In the genomic region with DNA sequence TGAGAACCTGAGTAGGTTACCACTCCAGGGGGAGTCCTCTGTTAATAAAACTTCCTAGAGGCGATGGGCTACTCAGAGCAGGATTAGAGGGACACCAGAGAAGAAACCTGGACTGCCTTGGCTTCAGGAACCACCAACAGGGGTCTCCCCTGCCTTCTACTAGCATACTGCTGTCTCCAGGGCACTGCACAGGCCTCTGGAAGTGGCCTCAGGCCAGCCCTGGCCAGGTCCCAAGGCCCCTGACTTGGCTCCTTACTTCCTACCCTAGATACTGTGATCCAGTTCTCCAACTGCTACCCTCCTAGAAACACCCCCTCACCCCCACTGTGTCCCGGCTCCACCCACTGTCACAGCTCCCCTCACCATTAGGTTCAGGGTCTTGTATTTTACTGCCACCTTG, we compare ENCODE assay signal across 9 mouse cellular contexts. TPM values are rescaled to one million over a fixed set of nuclear protein-coding genes. Genes with fewer than 3 reads are reported as not detected.
DNase-seq lines count a peak whose midpoint lies in the region; ATAC-seq and TF ChIP-seq lines count a peak whose summit lies in the region.
"Had no signal": no experiment of that assay in that cellular context is flagged by ENCODE, and none has a peak within 500 bp of the region (broad histone marks: within the 10 kb centered on the region; RNA-seq: fewer than 3 reads in every experiment).

No protein-coding gene starts in this region.

- no peaks in the 10 kb centered on the region for H3K27me3 ChIP-seq in stomach, embryonic 16.5 days (ENCODE audit: control insufficient read depth, insufficient read depth, low read length)
- H3K27me3 ChIP-seq: neural tube, embryonic 12.5 days had no signal

- WGBS in stomach, embryonic 16.5 days = 85% methylated on average over 2 of the region's 2 CpGs

- H3K4me1 ChIP-seq in stomach, embryonic 16.5 days (ENCODE audit: control insufficient read depth, insufficient read depth, low read length) = peaks cover 2% of the 10 kb centered on the region; the same call in 1 of the 2 replicates

- ATAC-seq in stomach, embryonic 16.5 days (ENCODE audit: insufficient read depth, low FRiP score) = 0 out of 2 replicates have a peak, but pooled peaks have one; percentile 14

- H3K4me3 ChIP-seq in gastrocnemius, adult 2 months = no peak overlapping the region
- H3K4me3 ChIP-seq in stomach, embryonic 16.5 days (replicated peaks; ENCODE audit: low read length) = no peak overlapping the region
- H3K4me3 ChIP-seq: neural tube, embryonic 12.5 days had no signal

- DNase-seq in gastrocnemius, adult 2 months = peak; percentile 67
- DNase-seq in gastrocnemius, postnatal 25 days = no peak
- peak; percentile 53 for DNase-seq in right cerebral cortex, adult 18-20 months
- DNase-seq in right cerebral cortex, postnatal 14 days = no peak
- DNase-seq in heart, postnatal 4 days = peak; percentile 90
- no peak for DNase-seq in embryo, embryonic 10.5 days (ENCODE audit: low spot score)
- DNase-seq in spleen, adult 18-20 months = no peak

- intact Hi-C loops in gastrocnemius, adult 2 months (cut with DNase I) = no loop called here

- no peaks in the 10 kb centered on the region for H3K9me3 ChIP-seq in stomach, embryonic 16.5 days (replicated peaks; ENCODE audit: control insufficient read depth, low read length)
- H3K9me3 ChIP-seq: neural tube, embryonic 12.5 days had no signal

- peak; percentile 36 for TF ChIP-seq CTCF in gastrocnemius, adult 2 months (IDR thresholded peaks at IDR 0.05)

- peaks cover 17% of the 10 kb centered on the region; the same call in 1 of the 2 replicates for H3K36me3 ChIP-seq in stomach, embryonic 16.5 days (ENCODE audit: control insufficient read depth, insufficient read depth, low read length)

- no peak overlapping the region for H3K4me2 ChIP-seq in stomach, embryonic 16.5 days (ENCODE audit: low read depth, low read length)
- H3K4me2 ChIP-seq: neural tube, embryonic 12.5 days had no signal

- H3K9ac ChIP-seq in stomach, embryonic 16.5 days (ENCODE audit: low read length) = no peak overlapping the region
- H3K9ac ChIP-seq: neural tube, embryonic 12.5 days had no signal

- no peak overlapping the region; the same call in 1 of the 2 replicates for H3K27ac ChIP-seq in gastrocnemius, adult 2 months
- H3K27ac ChIP-seq in stomach, embryonic 16.5 days (ENCODE audit: low read length) = no peak overlapping the region
- H3K27ac ChIP-seq: neural tube, embryonic 12.5 days had no signal

RNA-seq across cellular contexts. Expression of a gene that starts 23.0 kb away (rescaled TPM):
- 10 to 100 TPM; 10.9 to 13.0 TPM for total RNA-seq in gastrocnemius, adult 2 months (2021)
- 10 to 100 TPM; 16.8 to 19.1 TPM for total RNA-seq in gastrocnemius, postnatal 25 days (2021)
- total RNA-seq in heart, postnatal 4 days (2021) = 10 to 100 TPM; 37.6 to 39.7 TPM
- polyA plus RNA-seq in stomach, embryonic 16.5 days (2015; fragmentation: Nextera tagmentation; extraction: Ambion mirVana) = 9.3 and 10.0 TPM in 2 replicates

Comparison
In these comparisons a context has a peak if more than half of its experiments do, and no peak if none do; other contexts are left out.
1. DNase-seq: peak in gastrocnemius, adult 2 months (single experiment), right cerebral cortex, adult 18-20 months (single experiment) and heart, postnatal 4 days (single experiment); none in gastrocnemius, postnatal 25 days (single experiment), right cerebral cortex, postnatal 14 days (single experiment), embryo, embryonic 10.5 days (single experiment) and spleen, adult 18-20 months (0 of 2).